Comparison of ENCODE assay signal across 8 mouse cellular contexts in genomic region chr5:77275950-77276349, GRCm38 (mm10). TPM values are rescaled to one million over a fixed set of nuclear protein-coding genes. Genes with fewer than 3 reads are reported as not detected.
DNase-seq lines count a peak whose midpoint lies in the region; ATAC-seq and TF ChIP-seq lines count a peak whose summit lies in the region.

No protein-coding gene starts in this region.

- CTCF ChIA-PET in Patski (lab: Charles Lee), result interaction anchor here (1.1 to 1.6 kb wide), 3 partner anchors 9 to 30 kb away, joined by 4 to 7 read pairs (median 4); no protein-coding TSS in a partner anchor

- no peak overlapping the region for H3K4me2 ChIP-seq in kidney, postnatal 0 days (ENCODE audit: low read length)

- no peaks in the 10 kb centered on the region; the same call in 1 of the 2 replicates for H3K4me1 ChIP-seq in kidney, postnatal 0 days (replicated peaks; ENCODE audit: insufficient read depth, low read length)

- H3K27me3 ChIP-seq in kidney, postnatal 0 days (ENCODE audit: insufficient read depth, low read length), result no peaks in the 10 kb centered on the region
- no peaks in the 10 kb centered on the region for H3K27me3 ChIP-seq in Patski

- H3K9me3 ChIP-seq in kidney, postnatal 0 days (replicated peaks; ENCODE audit: low read length), result no peaks in the 10 kb centered on the region

- H3K27ac ChIP-seq in kidney, postnatal 0 days, result no peak overlapping the region

- in situ Hi-C loops in Patski (cut with MboI; ENCODE audit: low pct_unique_long_range_greater_than_20kb), result no loop called here

- H3K4me3 ChIP-seq in kidney, postnatal 0 days (replicated peaks; ENCODE audit: low read depth, low read length), result no peak overlapping the region

- 92% methylated on average over 5 of the region's 5 CpGs for WGBS in kidney, postnatal 0 days

- peak; percentile 14 to 17 for DNase-seq in cerebellum, adult 18-20 months
- peak; percentile 27 for DNase-seq in kidney, postnatal 0 days (ENCODE audit: low spot score)
- no peak for DNase-seq in kidney, adult 11 months
- no peak for DNase-seq in Patski (ENCODE audit: low read depth, low spot score)
- peak; percentile 35 to 67 for DNase-seq in kidney, postnatal 25 days
- peak; percentile 56 for DNase-seq in retina, postnatal 1 day
- DNase-seq in urinary bladder, postnatal 25 days (ENCODE audit: low spot score), result no peak

- peak; percentile 70 for TF ChIP-seq CTCF in kidney, postnatal 0 days (IDR thresholded peaks at IDR 0.05; ENCODE audit: low read depth)
- peak; percentile 70 for TF ChIP-seq CTCF in Patski (IDR thresholded peaks at IDR 0.05)

- ATAC-seq in cerebellum, adult (ENCODE audit: insufficient number of reproducible peaks, low FRiP score, low TSS enrichment), result no peak
- ATAC-seq in kidney, postnatal 0 days (replicated peaks; ENCODE audit: low FRiP score, low read depth), result no peak
- ATAC-seq in Patski, result no peak

- POLR2A ChIA-PET in Patski (lab: Charles Lee), result no interaction called here

- H3K9ac ChIP-seq in kidney, postnatal 0 days (ENCODE audit: low read depth, low read length), result no peak overlapping the region

- H3K36me3 ChIP-seq in kidney, postnatal 0 days (ENCODE audit: insufficient read depth, low read length), result peaks cover 61% of the 10 kb centered on the region

RNA-seq across cellular contexts. Expression of gene Rest, which starts 10.7 kb away (rescaled TPM):
- 32.7 and 34.1 TPM in 2 replicates for polyA plus RNA-seq in kidney, postnatal 0 days (2015; fragmentation: Nextera tagmentation; extraction: Ambion mirVana)
- polyA plus RNA-seq in Patski (2021), result 25.7 TPM

RNA-seq across cellular contexts. Expression of gene Noa1, which starts 33.9 kb away (rescaled TPM):
- 27.0 and 28.4 TPM in 2 replicates for polyA plus RNA-seq in kidney, postnatal 0 days (2015; fragmentation: Nextera tagmentation; extraction: Ambion mirVana)
- 28.2 TPM for polyA plus RNA-seq in Patski (2021)

RNA-seq across cellular contexts. Expression of gene Polr2b, which starts 34.0 kb away (rescaled TPM):
- polyA plus RNA-seq in kidney, postnatal 0 days (2015; fragmentation: Nextera tagmentation; extraction: Ambion mirVana), result 46.1 and 49.7 TPM in 2 replicates
- polyA plus RNA-seq in Patski (2021), result 75.3 TPM

Comparison
In these comparisons a context has a peak if more than half of its experiments do, and no peak if none do; other contexts are left out.
1. DNase-seq: peak in cerebellum, adult 18-20 months (2 of 2), kidney, postnatal 0 days (single experiment), kidney, postnatal 25 days (2 of 2) and retina, postnatal 1 day (single experiment); none in kidney, adult 11 months (single experiment), Patski (single experiment) and urinary bladder, postnatal 25 days (single experiment).